Mouse (Mus musculus): ENCODE results near the gene Scgb1b17.
"Not testable (repeated sequence)": the region's sequence is repeated elsewhere in the genome, so short reads cannot be mapped to it uniquely, and the experiment has no call there.

Scgb1b17 gene

GRCm38 (mm10) chr7:33063149-33063548 lies at the start of gene Scgb1b17:
Scgb1b17 (plus strand) TSS chr7:33063449.
- DNase-seq (ENCODE audit: inconsistent ontology term) = not testable (repeated sequence)

GRCm38 (mm10) chr7:33056461-33056860 lies 6.8 kb upstream of the Scgb1b17 start, which contains the start of gene Scgb2b17:
Scgb2b17 (minus strand) TSS chr7:33056561.
- DNase-seq (ENCODE audit: inconsistent ontology term) = not testable (repeated sequence)
